In genomic region chr10:117867301-117867700, GRCm38 (mm10) we compare ENCODE assay signal across 27 mouse cellular contexts.
"Had no signal": no experiment of that assay in that cellular context is flagged by ENCODE, and none has a peak within 500 bp of the region (broad histone marks: within the 10 kb centered on the region; RNA-seq: fewer than 3 reads in every experiment).

No protein-coding gene starts in this region.

- H3K9me3 ChIP-seq: heart, embryonic 10.5 days; heart, embryonic 12.5 days; hindbrain, embryonic 10.5 days; hindbrain, embryonic 12.5 days; intestine, embryonic 15.5 days; limb, embryonic 10.5 days; liver, embryonic 13.5 days; liver, embryonic 15.5 days had no signal

- H3K4me2 ChIP-seq: heart, embryonic 12.5 days; hindbrain, embryonic 12.5 days; hindbrain, embryonic 14.5 days; intestine, embryonic 15.5 days; limb, embryonic 12.5 days; liver, embryonic 11.5 days; liver, embryonic 13.5 days; liver, embryonic 15.5 days had no signal

- H3K9ac ChIP-seq: heart, embryonic 12.5 days; hindbrain, embryonic 12.5 days; hindbrain, embryonic 14.5 days; intestine, embryonic 15.5 days; limb, embryonic 12.5 days; liver, embryonic 13.5 days; liver, embryonic 15.5 days; liver, postnatal 0 days had no signal

- ATAC-seq: hindbrain, postnatal 0 days; inflammation-experienced regulatory T-cells, adult 6 months; intestine, embryonic 15.5 days; intestine, postnatal 0 days had no signal

- H3K4me3 ChIP-seq: gastrocnemius, adult 2 months; heart, embryonic 10.5 days; heart, embryonic 12.5 days; hindbrain, embryonic 10.5 days; hindbrain, embryonic 12.5 days; intestine, embryonic 15.5 days; limb, embryonic 10.5 days; limb, embryonic 12.5 days; liver, embryonic 13.5 days; liver, embryonic 15.5 days had no signal

- H3K27me3 ChIP-seq: heart, embryonic 12.5 days; hindbrain, embryonic 12.5 days; intestine, embryonic 15.5 days; limb, embryonic 12.5 days; liver, embryonic 13.5 days; liver, embryonic 15.5 days had no signal

- H3K27ac ChIP-seq: gastrocnemius, adult 2 months; heart, embryonic 10.5 days; hindbrain, embryonic 10.5 days; hindbrain, embryonic 12.5 days; hindbrain, embryonic 14.5 days; hindbrain, postnatal 0 days; intestine, embryonic 15.5 days; limb, embryonic 10.5 days; limb, embryonic 12.5 days; liver, embryonic 13.5 days; liver, embryonic 15.5 days had no signal

- H3K36me3 ChIP-seq: heart, embryonic 10.5 days; heart, embryonic 12.5 days; hindbrain, embryonic 10.5 days; hindbrain, embryonic 12.5 days; intestine, embryonic 15.5 days; limb, embryonic 10.5 days; limb, embryonic 12.5 days; liver, embryonic 13.5 days; liver, embryonic 15.5 days had no signal

- H3K4me1 ChIP-seq: hindbrain, embryonic 10.5 days; hindbrain, embryonic 12.5 days; intestine, embryonic 15.5 days; limb, embryonic 10.5 days; limb, embryonic 12.5 days; liver, embryonic 13.5 days; liver, embryonic 15.5 days had no signal

- DNase-seq: gastrocnemius, adult 2 months; gastrocnemius, postnatal 10 days; gastrocnemius, postnatal 25 days; heart, postnatal 10 days; heart, postnatal 4 days; kidney, adult 18-20 months; kidney, adult 8-10 months; kidney, postnatal 14 days; kidney, postnatal 36 days; layer of hippocampus, adult 9-11 months; layer of hippocampus, postnatal 36 days; liver; liver, embryonic 13.5 days; liver, postnatal 0 days had no signal
